Mouse (Mus musculus) spleen, postnatal 10 days (tissue): ENCODE measurements around the gene Igfbp5.

Experiments
- DNase-seq, 2 experiments: peaks; one replicate each; pipeline ENCODE4 v3.0.0; 2021 to 2022; ENCODE audit warnings: low spot score in 2 of 2

The Igfbp5 gene

DNA sequence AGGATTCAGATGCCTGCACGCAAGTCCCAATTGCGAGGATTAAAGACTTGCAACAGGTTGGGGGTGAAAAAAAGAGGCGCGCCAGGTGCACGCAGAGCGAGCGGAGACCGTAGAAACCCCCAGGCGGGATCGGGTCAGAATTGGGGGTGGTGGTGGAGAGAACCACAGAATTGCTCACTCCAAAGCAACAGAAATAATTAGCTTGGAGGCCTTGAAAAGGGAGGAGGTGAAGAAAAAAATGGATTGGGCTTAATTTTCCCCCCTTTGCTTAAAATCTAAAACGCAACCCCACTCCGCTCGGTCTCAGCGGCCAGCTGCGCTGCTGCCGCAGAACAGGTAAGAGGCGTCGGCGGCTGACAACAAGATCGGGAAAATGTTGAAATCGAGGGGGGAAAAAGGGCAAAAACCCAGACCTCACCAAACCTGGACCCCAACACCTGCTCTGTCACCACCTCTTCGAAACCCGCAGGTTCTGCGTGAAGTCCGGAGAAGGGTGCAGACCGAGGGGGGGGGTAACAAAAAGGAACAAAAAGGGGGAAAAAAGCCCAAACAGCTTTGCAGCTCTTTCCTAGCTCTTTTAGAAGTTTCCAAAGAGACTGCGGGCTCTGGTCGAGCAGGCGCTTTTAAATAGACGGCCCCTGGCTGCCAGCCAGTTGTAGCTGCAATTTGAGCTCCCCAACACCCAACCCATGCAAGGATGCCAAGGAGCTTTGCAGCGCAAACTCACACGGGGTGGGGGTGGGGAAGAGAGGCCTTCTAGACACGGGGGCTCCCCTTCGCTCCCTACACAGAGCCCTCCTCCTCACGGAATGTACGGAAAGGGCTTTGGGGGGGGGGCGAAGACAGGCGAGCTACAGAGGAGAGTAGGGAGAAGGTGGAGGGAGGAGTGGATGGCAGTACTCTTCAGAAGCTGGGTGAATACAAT is at the start of gene Igfbp5:
Gene Igfbp5, minus strand, starts transcription at position 598 of the 925 bp plus-strand sequence.
- no peak for DNase-seq

DNA sequence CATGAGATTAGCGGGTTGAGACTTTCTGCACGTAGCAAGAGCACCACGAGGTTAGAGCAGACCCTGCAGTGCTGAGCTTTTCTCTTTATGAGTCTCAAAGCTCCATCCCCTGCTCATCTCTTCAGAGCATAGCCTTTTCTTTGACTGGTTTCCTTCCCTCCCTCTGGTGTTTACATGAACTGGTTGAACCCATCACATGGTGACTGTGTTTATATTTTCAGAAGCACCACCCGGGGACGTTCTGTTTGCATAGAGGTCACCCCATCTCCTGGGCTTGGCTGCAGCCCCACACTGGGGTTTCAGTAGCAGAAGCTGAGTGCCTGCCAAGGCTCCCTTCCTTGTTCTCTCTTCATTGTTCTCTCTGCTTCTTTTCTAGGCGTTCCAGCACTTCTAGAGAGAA is 40.1 kb upstream of the Igfbp5 start:
- no peak for DNase-seq

DNA sequence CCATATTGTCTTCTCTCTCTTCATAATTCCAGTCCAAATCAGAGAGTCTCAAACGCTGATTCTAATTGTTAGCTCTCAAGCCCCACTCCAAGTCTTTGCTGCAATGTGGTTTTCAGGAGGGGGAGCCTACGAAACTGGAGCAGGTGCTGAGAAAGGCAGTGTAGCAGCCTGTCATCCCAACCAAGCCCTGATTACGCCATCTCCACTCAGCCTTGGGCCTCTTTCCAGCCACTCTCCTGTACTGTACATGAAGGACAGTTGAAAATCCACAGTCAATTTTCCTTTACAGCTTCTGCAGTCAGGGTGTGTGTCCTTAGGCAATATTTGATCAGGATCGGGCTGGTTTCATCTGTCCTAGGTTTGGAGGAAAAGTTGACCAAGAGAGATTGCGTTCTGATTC is 38.4 kb upstream of the Igfbp5 start:
- no peak for DNase-seq

DNA sequence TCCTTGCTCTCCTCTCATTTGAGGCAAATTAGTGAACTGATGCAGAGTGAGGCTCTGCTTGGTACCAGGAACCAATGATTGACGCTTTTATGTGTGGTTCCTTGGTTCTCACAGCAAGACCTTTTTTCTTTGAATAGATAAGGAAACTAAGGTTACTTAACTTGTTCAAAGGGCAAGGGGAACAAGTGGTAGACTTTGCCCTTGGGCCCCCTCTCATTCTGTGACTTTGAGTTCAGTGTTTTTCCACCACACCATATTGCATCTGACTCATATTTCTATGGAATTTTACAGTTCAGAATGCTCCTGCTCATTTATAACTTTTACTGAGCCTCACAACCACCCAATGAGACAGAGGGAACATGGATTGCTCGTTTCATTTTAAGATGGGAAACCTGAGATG is 21.1 kb upstream of the Igfbp5 start:
- DNase-seq, result no peak

DNA sequence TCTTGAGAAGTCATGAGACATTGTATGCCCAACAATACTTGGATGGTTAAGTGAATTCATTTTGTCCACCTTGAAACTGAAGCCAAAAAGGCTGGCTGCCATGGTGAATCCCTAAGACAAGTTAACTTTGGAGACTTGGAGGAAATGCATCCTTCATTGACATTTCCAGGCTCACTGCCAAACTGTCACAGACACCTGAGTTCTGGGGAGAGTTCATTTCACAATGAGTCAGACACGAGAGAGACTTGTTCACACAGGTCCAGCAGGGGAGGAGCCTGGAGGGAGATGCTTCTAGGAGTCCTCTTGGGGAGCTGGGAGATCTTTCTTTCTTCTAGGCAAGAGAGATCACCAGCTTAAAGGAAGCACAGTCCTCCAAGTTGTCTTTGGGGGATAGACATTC is 13.2 kb upstream of the Igfbp5 start:
- no peak for DNase-seq

DNA sequence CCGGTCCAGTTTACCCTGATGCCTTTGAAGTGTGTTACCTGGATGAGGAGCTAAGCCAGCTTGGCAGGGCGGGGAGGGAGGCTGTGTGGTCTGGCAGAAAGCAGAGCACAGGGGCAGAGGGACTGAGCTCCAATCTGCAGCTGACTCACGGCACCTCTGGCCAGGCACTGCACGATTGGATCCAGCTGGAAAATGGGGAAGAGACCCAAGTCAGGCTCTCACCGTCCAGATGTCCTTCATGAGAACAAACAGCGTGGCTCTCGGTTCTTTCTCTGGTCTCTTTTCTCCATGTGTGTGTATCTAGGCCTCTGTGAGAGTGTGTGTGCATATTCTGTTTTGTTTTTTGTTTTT is 11.1 kb upstream of the Igfbp5 start:
- no peak for DNase-seq

DNA sequence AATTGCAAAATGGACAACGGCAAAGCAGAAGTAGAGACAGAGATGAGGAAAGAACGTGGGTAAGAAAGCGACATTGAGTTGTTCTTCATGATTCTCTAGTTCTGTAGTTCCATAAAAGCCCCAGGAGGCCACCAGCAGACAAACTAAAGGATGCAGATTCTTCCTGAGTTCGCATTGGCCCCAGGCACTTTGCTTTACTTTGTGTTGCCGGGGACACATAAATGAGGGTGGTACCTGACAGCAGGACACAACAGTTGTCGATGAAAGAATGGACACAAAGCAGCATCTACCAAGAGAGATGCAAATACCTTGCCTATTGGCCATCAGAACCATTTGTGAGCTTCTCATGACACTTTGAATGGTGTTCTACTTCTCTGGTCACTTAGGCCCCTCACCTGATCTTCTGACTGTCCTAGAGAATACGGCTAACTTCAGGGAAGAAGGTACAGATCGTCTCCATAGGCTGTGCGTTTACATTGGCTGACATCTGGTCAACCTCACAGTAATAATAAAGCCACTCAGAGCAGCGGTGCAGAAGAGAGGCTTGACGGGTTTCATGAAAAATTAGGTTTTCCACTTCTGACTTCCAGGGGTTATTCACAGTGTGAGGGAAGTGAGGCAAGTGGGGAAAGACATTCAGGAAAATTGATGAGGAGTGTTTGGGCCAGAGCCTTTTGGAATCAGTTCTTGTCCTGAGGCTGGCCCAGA is 10.6 kb upstream of the Igfbp5 start:
- DNase-seq, result no peak

DNA sequence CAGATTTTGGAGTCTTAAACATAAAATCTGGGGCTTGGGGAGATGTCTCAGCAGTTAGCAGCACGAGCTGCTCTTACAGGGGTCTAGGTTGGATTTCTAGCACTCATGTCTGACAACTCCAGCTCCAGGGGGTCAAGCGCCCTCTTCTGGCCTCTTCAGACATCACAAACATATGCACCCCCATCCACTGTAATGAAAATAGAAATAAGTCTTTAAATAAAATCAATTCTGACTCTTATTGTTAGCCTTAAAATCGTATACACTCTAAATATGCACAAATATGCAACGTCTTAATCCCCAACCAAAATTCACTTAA is 4.6 kb upstream of the Igfbp5 start:
- no peak for DNase-seq

DNA sequence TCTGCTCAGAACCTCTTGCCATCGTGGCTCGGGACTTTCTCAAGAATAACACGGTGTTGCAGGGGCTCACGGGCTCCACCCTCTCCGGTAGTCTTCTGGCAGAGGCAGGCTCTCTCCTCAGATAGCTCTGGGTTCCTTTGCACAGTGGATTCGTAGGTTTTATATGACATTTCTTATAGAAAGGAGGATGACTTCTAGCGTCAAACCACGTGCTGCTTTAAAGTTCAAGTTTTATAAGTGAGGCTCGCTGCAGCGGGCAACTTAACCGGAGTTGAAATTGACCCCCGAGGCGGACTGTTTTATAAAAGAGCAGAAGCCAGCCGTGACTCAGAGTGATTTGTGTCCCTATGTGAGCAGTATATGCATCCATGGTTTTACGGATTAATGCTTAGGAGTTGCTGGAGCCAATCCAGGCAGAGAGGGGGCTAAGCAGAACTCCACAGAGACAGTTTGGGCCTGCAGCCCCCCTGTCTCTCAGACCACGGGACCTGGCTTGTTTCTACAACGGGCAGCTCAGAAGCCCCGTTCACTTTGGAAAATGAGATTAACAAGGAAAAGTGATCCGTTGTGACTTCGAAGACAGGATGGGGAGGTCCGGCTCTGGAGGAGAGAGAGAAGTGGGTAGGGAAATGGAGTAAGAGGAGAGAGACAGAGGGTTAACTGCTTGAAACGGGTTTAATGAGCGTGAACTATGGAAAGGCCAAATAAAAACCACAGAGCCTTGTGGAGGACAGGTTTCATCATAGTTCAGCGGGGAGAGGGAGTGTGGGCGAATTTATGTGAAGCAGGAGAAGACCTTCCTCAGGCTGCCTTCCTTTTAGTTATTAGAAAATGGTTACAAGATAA is 4.0 kb upstream of the Igfbp5 start:
- no peak for DNase-seq

DNA sequence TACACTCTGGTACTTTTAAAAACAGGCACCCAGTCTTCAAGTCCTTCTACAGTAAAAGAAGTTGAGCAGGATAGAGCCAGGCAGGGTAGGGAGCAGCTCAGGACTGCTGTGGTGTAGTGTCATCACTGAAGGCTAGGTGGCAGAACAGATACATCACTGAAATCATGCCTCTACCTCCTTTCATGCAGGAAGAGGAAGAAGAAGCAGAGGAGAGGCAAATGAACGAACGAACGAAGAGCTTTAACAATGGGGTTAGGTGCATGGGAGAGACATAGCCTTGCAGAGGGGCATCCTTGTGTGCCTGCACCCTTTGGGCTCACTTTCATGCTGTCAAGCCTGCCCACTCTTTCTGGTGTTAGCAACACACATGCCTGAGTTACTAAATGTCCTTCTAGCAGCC is 3.2 kb upstream of the Igfbp5 start:
- no peak for DNase-seq

DNA sequence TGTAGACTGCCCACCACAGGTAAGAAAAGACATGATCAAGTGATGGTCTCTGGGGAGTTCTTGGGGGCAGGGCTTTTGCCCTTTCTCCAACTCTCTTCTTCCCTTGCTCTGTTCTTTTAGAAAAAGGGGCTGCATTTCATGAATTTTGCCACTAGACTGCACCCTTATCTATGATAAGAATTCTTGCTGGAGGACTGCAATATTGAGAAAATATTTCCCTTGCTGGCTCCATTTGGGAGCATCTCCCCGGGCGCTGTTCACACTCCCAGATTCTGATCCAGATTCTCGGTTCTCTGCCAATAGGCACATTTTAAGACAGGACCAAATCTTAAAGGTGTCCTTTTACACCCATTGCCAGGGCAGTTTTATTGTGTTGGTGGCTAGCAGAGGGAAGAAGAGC is 1.4 kb upstream of the Igfbp5 start:
- DNase-seq, result no peak

DNA sequence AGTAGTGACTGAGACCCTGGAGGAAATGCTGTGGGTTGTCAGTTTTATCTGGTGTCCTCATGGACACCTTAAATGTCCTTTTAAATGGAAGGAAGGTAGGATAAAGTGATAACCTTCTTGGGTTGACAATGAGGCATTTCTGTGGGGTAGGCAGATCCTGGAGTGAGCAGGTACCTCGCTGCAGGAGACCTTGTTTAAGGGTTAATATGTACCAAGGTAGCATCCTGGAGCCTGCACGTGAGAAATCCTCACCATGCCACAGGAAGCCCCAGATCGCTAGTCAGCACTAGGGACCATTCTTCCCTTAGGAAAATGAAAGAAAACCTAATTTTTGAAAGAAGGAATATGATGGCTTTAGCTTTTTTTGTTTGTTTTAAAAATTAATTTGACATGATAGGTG is 1.0 kb upstream of the Igfbp5 start:
- no peak for DNase-seq

DNA sequence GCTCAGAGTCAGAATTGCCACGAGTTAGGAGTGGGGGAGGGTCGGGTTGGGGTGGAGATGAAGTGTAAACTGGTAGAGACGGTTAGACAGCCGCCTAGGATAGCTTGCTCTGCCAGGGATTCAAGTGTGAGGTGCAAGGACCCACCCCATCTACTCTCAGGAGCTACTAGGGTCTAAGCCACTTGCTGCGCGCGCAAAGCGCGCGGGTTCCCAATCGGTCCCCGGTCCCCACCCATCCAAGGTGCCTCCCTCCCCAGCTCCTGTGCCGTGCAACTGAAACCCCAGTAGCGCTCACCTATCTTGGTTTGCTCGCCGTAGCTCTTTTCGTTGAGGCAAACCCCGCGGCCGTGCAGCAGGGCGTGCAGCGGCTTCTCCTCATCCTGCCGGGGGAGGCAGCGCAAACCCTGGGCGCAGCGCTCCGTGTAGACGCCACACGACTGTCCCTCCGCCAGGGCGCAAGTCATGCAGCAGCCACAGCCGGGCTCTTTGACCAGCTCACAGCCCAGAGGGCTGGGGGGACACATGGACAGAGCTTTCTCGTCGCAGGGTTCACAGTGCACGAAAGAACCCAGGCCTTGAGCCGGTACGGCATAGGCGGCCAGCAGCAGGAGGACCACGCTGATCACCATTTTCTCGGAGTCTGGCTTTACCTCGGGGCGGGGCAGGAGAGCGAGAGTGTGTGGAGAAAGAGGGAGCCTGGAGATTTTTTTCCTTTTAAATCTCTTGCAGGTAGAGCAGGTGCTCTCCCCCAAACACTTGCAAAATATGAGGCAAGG is 985 bp downstream of the Igfbp5 start:
- no peak for DNase-seq

DNA sequence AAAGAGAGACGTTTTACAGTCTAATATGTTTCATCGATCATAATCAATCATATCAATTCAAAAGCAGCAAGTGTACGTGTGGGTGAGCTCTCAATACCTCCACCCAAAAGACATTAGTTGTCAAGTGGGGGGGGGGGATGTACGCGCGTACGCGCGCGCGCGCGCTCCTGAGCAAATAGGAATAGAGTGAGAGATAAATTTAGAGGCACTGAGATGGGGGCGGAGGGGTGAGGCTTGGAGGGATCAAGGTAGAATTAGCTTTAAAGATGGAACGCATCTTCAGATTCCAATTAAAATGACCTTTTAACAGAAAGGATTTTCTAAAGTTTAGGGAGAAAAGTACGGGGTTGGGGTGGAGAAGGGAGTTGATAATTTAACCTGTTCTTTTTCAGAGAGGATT is 1.6 kb downstream of the Igfbp5 start:
- no peak for DNase-seq

DNA sequence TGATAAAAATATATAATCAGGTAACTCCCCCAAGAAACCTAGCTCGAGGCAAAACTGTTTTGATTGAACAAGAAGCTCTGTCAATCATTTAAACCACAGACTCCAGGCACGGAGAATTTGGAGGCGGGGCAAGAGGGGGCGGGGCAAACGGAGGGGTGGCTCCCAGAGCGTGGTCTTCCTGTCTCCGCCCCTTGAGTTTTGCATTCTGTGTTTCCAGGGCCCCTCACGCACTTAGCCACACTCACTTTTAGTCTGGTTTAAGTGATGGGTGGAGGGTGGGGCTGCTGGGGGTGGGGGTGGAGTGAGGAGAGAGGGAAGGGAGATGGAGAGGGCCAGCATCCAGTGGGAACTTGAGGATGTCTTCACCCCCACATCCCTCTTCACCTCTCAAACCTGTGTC is 2.2 kb downstream of the Igfbp5 start:
- DNase-seq, result peak in 1 of 2 experiments; percentile 65

DNA sequence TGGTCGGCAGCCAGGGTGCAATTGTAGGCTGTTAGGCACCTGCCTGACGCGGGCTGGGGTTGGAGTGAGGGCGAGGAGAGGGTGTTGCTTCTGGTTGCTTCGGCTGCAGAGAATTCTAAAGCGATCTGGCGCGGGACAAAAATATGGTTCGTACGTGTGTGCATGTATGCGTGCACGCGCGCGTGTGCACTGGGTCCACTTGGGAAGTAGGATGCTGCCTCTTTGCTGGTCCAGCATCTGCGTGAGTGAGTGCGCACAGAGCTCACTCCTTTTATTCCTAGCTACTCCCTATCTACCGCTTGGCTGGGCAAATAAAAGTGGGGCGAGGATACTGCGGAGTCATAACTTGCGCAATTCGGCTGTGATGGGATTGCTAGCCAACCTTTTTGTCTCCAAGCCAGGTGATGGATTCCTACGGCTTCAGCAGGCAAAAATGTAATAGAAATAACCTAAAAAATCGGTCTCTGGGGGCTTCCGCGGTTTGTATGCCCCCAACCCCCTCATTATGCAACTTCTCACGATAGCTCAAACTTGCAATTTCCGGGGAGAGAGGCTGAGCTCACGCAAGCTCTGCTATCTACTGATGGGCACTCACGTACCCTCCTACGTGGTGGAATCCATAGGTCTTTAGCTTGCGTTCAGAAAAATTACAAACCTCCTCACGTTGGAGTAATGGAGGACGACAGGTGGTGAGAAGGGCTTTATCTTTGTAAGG is 2.8 kb downstream of the Igfbp5 start:
- no peak for DNase-seq

DNA sequence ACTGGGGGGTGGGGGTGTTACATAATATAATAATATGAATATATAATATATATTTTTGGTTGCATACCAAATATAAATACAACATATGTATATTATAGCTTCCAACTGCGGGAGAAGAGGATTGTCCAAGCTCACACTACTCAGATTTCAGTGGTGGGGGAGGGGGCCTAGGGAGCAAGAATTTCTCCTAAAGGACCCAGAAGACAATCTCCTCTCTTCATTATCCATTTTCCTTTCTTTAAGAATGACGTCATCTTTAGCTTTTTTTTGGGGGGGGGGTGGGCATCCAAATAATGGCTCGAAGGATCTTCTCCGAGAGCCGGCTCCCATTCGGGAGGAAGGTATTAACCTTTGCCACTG is 3.4 kb downstream of the Igfbp5 start:
- no peak for DNase-seq

DNA sequence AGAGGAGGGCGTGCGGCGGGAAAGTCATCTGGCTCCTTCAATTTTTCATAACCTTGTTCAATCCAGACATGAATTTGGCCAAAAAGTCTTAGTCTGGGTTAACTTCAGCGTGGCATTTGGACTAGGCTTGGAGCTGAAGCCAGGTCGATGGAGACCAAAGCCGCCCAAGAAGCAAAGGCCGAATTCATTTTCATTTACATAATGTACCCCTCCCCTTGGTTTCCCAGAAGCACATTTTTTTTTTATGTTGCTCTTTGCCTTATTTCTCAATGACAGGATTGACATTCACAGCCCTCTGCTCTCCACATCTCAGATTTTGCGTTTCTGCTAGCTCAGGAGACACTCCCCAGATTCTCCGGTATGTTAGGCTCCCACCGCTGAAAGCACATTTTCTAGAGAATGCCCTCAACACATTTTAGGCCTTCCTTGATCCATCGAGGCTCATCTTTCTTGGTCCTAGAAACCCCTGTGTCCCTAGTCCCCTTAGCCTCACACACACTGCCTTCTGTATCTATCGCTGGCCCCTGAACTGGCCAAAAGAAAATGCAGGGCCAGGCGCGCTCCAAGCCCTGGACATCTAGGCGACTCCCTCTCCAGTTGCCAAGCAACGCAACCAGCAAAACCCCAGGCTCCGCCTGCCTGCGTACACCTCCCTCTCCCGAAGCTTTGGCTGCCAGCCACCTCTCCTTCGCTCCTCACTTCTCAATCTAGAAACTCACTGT is 3.9 kb downstream of the Igfbp5 start:
- no peak for DNase-seq

DNA sequence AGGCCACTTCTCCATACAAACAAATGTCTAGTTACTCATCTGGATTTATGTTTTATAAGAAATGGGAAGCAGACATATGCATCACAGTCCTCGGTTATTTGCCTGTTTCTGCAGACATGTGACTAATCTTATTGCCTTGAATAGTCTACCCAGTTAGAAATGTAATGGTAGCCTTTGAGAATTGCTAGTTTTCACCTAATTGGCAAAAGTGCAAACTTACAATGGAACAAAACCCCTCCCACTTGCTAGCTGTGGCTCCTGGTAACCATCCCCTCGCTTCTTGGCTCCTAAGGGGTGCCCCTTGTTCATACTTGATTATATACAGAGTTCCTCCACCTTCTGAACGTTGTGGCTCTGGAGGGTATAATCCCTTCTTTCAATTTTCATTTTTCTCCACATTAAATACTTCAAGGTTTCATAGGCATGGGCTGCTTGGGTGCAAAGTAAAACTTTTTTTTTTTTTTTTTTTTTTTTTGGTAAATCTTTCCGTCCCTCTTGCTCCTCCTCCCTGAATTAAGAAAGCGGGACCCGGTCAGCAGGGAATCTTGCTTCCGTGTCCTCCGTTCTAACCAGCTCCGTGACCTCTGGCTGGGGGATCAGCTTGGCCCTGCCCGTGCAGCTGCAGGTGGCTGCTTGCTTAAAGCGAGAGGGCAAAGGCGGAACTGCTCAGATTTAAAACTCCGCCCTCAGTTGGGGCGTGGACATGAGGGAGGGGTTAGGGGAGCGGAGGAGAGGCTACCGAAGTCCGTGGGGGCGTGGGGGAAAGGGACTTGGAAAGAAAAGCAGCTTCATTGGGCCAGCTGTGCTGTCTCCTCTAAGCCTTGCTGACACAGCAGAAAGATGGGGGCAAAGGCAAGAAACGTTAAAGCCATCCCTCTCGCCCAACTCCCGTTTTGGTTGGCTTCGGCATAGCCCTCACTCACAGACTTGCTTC is 4.7 kb downstream of the Igfbp5 start:
- DNase-seq, result peak in 1 of 2 experiments; percentile 59
